21 mouse cellular contexts compared by ENCODE assay signal in genomic region chr9:118763646-118764045, GRCm38 (mm10).
DNase-seq lines count a peak whose midpoint lies in the region; ATAC-seq and TF ChIP-seq lines count a peak whose summit lies in the region.
"Had no signal": no experiment of that assay in that cellular context is flagged by ENCODE, and none has a peak within 500 bp of the region (broad histone marks: within the 10 kb centered on the region; RNA-seq: fewer than 3 reads in every experiment).

No protein-coding gene starts in this region.

- no peak overlapping the region for H3K4me2 ChIP-seq in forebrain, embryonic 15.5 days (replicated peaks)
- H3K4me2 ChIP-seq in forebrain, postnatal 0 days (ENCODE audit: low read depth), result no peak overlapping the region
- no peak overlapping the region for H3K4me2 ChIP-seq in hindbrain, embryonic 16.5 days (ENCODE audit: low read length)
- no peak overlapping the region for H3K4me2 ChIP-seq in embryonic facial prominence, embryonic 15.5 days (replicated peaks)
- H3K4me2 ChIP-seq: heart, embryonic 13.5 days; intestine, embryonic 15.5 days; liver, embryonic 15.5 days; lung, embryonic 14.5 days; midbrain, embryonic 11.5 days had no signal

- 81% methylated on average over 3 of the region's 3 CpGs for WGBS in forebrain, embryonic 15.5 days
- WGBS in forebrain, postnatal 0 days, result 77% methylated on average over 3 of the region's 3 CpGs
- 82% methylated on average over 3 of the region's 3 CpGs for WGBS in hindbrain, embryonic 10.5 days
- 86% methylated on average over 3 of the region's 3 CpGs for WGBS in hindbrain, embryonic 16.5 days
- 81% methylated on average over 3 of the region's 3 CpGs for WGBS in embryonic facial prominence, embryonic 15.5 days

- no peak overlapping the region for H3K4me3 ChIP-seq in forebrain, embryonic 15.5 days
- H3K4me3 ChIP-seq in forebrain, postnatal 0 days (ENCODE audit: low read depth, low read length), result no peak overlapping the region
- H3K4me3 ChIP-seq in hindbrain, embryonic 10.5 days, result no peak overlapping the region
- no peak overlapping the region for H3K4me3 ChIP-seq in hindbrain, embryonic 16.5 days (ENCODE audit: low read length)
- no peak overlapping the region for H3K4me3 ChIP-seq in embryonic facial prominence, embryonic 15.5 days (replicated peaks)
- H3K4me3 ChIP-seq: heart, embryonic 13.5 days; intestine, embryonic 15.5 days; liver, embryonic 15.5 days had no signal

- no peak for TF ChIP-seq CTCF in forebrain, postnatal 0 days (IDR thresholded peaks at IDR 0.05; ENCODE audit: low read depth)

- H3K36me3 ChIP-seq in forebrain, embryonic 15.5 days, result no peaks in the 10 kb centered on the region
- no peaks in the 10 kb centered on the region for H3K36me3 ChIP-seq in forebrain, postnatal 0 days (ENCODE audit: insufficient read depth)
- no peaks in the 10 kb centered on the region for H3K36me3 ChIP-seq in hindbrain, embryonic 10.5 days
- H3K36me3 ChIP-seq in hindbrain, embryonic 16.5 days (ENCODE audit: control insufficient read depth, insufficient read depth, low read length), result no peaks in the 10 kb centered on the region
- no peaks in the 10 kb centered on the region for H3K36me3 ChIP-seq in embryonic facial prominence, embryonic 15.5 days
- H3K36me3 ChIP-seq: intestine, embryonic 15.5 days; liver, embryonic 15.5 days had no signal

- H3K9me3 ChIP-seq in forebrain, embryonic 15.5 days, result no peaks in the 10 kb centered on the region
- no peaks in the 10 kb centered on the region for H3K9me3 ChIP-seq in forebrain, postnatal 0 days (ENCODE audit: low read length)
- H3K9me3 ChIP-seq in hindbrain, embryonic 10.5 days, result no peaks in the 10 kb centered on the region
- no peaks in the 10 kb centered on the region for H3K9me3 ChIP-seq in hindbrain, embryonic 16.5 days (ENCODE audit: control insufficient read depth, low read length)
- H3K9me3 ChIP-seq in embryonic facial prominence, embryonic 15.5 days (replicated peaks), result no peaks in the 10 kb centered on the region
- H3K9me3 ChIP-seq: heart, embryonic 13.5 days; intestine, embryonic 15.5 days; liver, embryonic 15.5 days had no signal

- no peaks in the 10 kb centered on the region for H3K27me3 ChIP-seq in forebrain, embryonic 15.5 days
- no peaks in the 10 kb centered on the region for H3K27me3 ChIP-seq in forebrain, postnatal 0 days (ENCODE audit: insufficient read depth, low read length)
- no peaks in the 10 kb centered on the region for H3K27me3 ChIP-seq in hindbrain, embryonic 10.5 days (ENCODE audit: insufficient read depth, poor library complexity, severe bottlenecking)
- no peaks in the 10 kb centered on the region for H3K27me3 ChIP-seq in hindbrain, embryonic 16.5 days (replicated peaks; ENCODE audit: control insufficient read depth, insufficient read depth, low read length)
- H3K27me3 ChIP-seq in embryonic facial prominence, embryonic 15.5 days, result no peaks in the 10 kb centered on the region
- H3K27me3 ChIP-seq: heart, embryonic 13.5 days; intestine, embryonic 15.5 days; liver, embryonic 15.5 days had no signal

- no peak for DNase-seq in forebrain, postnatal 0 days
- no peak for DNase-seq in hindbrain, embryonic 10.5 days (ENCODE audit: low spot score)
- no peak for DNase-seq in cerebellum, adult 9-11 months
- DNase-seq in right cerebral cortex, adult 18-20 months, result no peak
- DNase-seq: adrenal gland, postnatal 25 days; cerebellum, adult 11-12 months; gastrocnemius, postnatal 25 days; layer of hippocampus, postnatal 36 days; thymus, adult 18-20 months; thymus, postnatal 25 days had no signal

- no peak overlapping the region for H3K9ac ChIP-seq in forebrain, embryonic 15.5 days (replicated peaks)
- H3K9ac ChIP-seq in forebrain, postnatal 0 days, result no peak overlapping the region
- no peak overlapping the region for H3K9ac ChIP-seq in hindbrain, embryonic 16.5 days (ENCODE audit: low read depth, low read length)
- no peak overlapping the region for H3K9ac ChIP-seq in embryonic facial prominence, embryonic 15.5 days
- H3K9ac ChIP-seq: heart, embryonic 13.5 days; intestine, embryonic 15.5 days; liver, embryonic 15.5 days had no signal

- H3K27ac ChIP-seq in forebrain, embryonic 15.5 days (replicated peaks), result no peak overlapping the region
- H3K27ac ChIP-seq in forebrain, postnatal 0 days (ENCODE audit: low read depth, low read length), result no peak overlapping the region
- 0 out of 2 replicates have a peak overlapping the region, but pooled peaks have one; percentile 5 for H3K27ac ChIP-seq in hindbrain, embryonic 10.5 days
- no peak overlapping the region for H3K27ac ChIP-seq in hindbrain, embryonic 16.5 days (ENCODE audit: low read depth, low read length)
- 0 out of 2 replicates have a peak overlapping the region, but pooled peaks have one; percentile 76 for H3K27ac ChIP-seq in embryonic facial prominence, embryonic 15.5 days (replicated peaks)
- H3K27ac ChIP-seq: hindbrain, postnatal 0 days; intestine, embryonic 15.5 days; liver, embryonic 15.5 days; stomach, postnatal 0 days had no signal

- peaks cover 15% of the 10 kb centered on the region for H3K4me1 ChIP-seq in forebrain, embryonic 15.5 days
- peaks cover 4% of the 10 kb centered on the region; the same call in 1 of the 2 replicates for H3K4me1 ChIP-seq in forebrain, postnatal 0 days (ENCODE audit: insufficient read depth)
- H3K4me1 ChIP-seq in hindbrain, embryonic 10.5 days (replicated peaks), result peaks cover 70% of the 10 kb centered on the region
- no peaks in the 10 kb centered on the region; the same call in 1 of the 2 replicates for H3K4me1 ChIP-seq in hindbrain, embryonic 16.5 days (ENCODE audit: control insufficient read depth, insufficient read depth, low read depth, low read length)
- H3K4me1 ChIP-seq in embryonic facial prominence, embryonic 15.5 days, result peaks cover 44% of the 10 kb centered on the region
- H3K4me1 ChIP-seq: liver, embryonic 15.5 days had no signal

- 0 out of 2 replicates have a peak, but pooled peaks have one; percentile 32 for ATAC-seq in forebrain, embryonic 15.5 days (replicated peaks)
- ATAC-seq in forebrain, postnatal 0 days, result no peak
- ATAC-seq in hindbrain, embryonic 16.5 days, result no peak
- ATAC-seq in embryonic facial prominence, embryonic 15.5 days (ENCODE audit: insufficient number of reproducible peaks, low FRiP score, low TSS enrichment, low read depth), result no peak
- ATAC-seq: hindbrain, postnatal 0 days; intestine, embryonic 15.5 days; midbrain, embryonic 16.5 days had no signal

Comparison
In these comparisons a context has a peak if more than half of its experiments do, and no peak if none do; other contexts are left out.
1. H3K27ac ChIP-seq: peak in hindbrain, embryonic 10.5 days (single experiment) and embryonic facial prominence, embryonic 15.5 days (single experiment); none in forebrain, embryonic 15.5 days (single experiment), forebrain, postnatal 0 days (single experiment) and hindbrain, embryonic 16.5 days (single experiment).